Mouse (Mus musculus) bone marrow macrophage, adult 2 months (primary cell): ENCODE measurements at regions not wholly inside any gene's neighbourhood (a gene's known extent, or its start where the extent isn't known, plus 50 kb on each side); places are given as distances from the start of the nearest gene placed in this dataset.

Experiments used
- CTCF ChIP-seq: IDR thresholded peaks from 2 replicates; pipeline ENCODE4 v1.5.1; 2012; ENCODE audit warnings: low read depth, mild to moderate bottlenecking, low read length, moderate library complexity
- POLR2A ChIP-seq: IDR thresholded peaks from 2 replicates; pipeline ENCODE4 v1.6.1; 2012; ENCODE audit warnings: mild to moderate bottlenecking, low read depth, low read length, borderline replicate concordance

DNA sequence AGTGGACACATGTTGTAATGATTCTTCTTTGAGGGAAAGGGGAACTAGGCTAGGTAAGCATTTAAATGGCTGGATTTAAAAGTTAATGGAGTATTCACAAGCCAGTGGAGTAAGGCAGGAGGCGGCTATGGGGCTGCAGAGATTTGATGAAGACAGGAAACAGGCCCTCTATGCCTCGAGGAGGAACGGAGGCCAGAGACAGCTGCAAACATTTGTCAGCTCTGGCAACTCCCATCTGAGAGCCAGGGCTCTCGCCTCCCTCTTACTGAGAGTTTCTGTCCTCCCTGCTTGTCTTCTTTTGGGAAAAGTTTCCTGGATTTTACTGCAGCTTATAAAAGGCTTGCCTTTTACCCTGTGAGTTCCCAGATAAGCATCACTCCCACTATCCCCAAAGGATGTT lies 134.9 kb upstream of the Tas2r119 start:
- TF ChIP-seq CTCF (no peak), POLR2A (no peak)
